Mouse (Mus musculus): Measurements from ENCODE around the gene Tgfb1.

DNA sequence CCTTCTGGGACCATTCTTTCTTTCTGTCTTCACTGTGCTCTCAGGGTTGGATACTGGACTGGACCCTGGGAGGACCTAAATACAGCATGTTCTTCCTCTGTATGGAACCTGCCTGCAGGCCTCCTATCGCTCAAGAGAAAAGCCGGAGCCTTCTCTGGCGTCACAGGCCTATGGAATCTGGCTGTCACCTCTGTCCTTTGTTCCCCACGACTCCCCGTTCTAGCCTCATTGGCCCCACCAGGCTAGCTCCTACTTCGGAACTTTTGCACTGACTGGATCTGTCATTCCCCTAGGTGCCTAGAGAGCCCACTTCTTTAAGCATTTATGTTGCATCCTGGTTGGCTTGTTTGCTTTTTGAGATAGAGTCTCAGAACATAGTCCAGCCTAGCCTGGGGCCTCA is 2.1 kb upstream of the Tgfb1 start:
- TF ChIP-seq CTCF (IDR thresholded peaks at IDR 0.05; ENCODE audit: low read depth, low read length) (no peak), POLR2A (IDR thresholded peaks at IDR 0.05; ENCODE audit: borderline replicate concordance, low read depth, low read length) (no peak)

All from bone marrow macrophage, adult 2 months (primary cell).